Mouse (Mus musculus): Measurements from ENCODE around the gene Sh2d2a.

GRCm38 (mm10) chr3:87833482-87833881 is 13.1 kb upstream of the Sh2d2a start:
- no peak; the same call in 1 of the 2 replicates for TF ChIP-seq CTCF (IDR thresholded peaks at IDR 0.05; ENCODE audit: low read depth)
- TF ChIP-seq EP300 (IDR thresholded peaks at IDR 0.05; ENCODE audit: low read depth) = no peak

Data from heart, postnatal 0 days (tissue).